Comparison of ENCODE assay signal across 26 mouse cellular contexts in genomic region chr16:49521685-49522084, GRCm38 (mm10).
A peak's percentile ranks its signal among the peaks of the same experiment; 100 is the strongest.
DNase-seq lines count a peak whose midpoint lies in the region; ATAC-seq lines count a peak whose summit lies in the region.
"Had no signal": no experiment of that assay in that cellular context is flagged by ENCODE, and none has a peak within 500 bp of the region (broad histone marks: within the 10 kb centered on the region; RNA-seq: fewer than 3 reads in every experiment).

No protein-coding gene starts in this region.

- no peaks in the 10 kb centered on the region; the same call in 1 of the 2 replicates for H3K27me3 ChIP-seq in heart, embryonic 14.5 days (ENCODE audit: control insufficient read depth, insufficient read depth, low read length)
- H3K27me3 ChIP-seq: hindbrain, embryonic 13.5 days; liver, embryonic 13.5 days; neural tube, embryonic 13.5 days; stomach, embryonic 15.5 days had no signal

- no peaks in the 10 kb centered on the region for H3K36me3 ChIP-seq in heart, embryonic 14.5 days (ENCODE audit: control insufficient read depth, insufficient read depth, low read length)
- H3K36me3 ChIP-seq: hindbrain, embryonic 13.5 days; liver, embryonic 13.5 days; neural tube, embryonic 13.5 days; stomach, embryonic 15.5 days had no signal

- H3K9me3 ChIP-seq in heart, embryonic 14.5 days (ENCODE audit: control insufficient read depth, low read length) = no peaks in the 10 kb centered on the region
- H3K9me3 ChIP-seq: hindbrain, embryonic 13.5 days; liver, embryonic 13.5 days; megakaryocyte, embryonic 14.5 days; neural tube, embryonic 13.5 days; stomach, embryonic 15.5 days had no signal

- peak; percentile 84 for ATAC-seq in frontal cortex, adult (ENCODE audit: low TSS enrichment)
- peak; percentile 43; the same call in 1 of the 2 replicates for ATAC-seq in heart, embryonic 14.5 days (ENCODE audit: insufficient number of reproducible peaks, insufficient read depth, low FRiP score, low read depth)
- no peak for ATAC-seq in monocyte, adult 5-6 weeks (replicated peaks; ENCODE audit: insufficient number of reproducible peaks, low FRiP score, low TSS enrichment, poor library complexity, severe bottlenecking)
- ATAC-seq: forebrain, embryonic 14.5 days had no signal

- H3K4me2 ChIP-seq in heart, embryonic 14.5 days (ENCODE audit: low read length) = peak overlapping the region; percentile 34
- H3K4me2 ChIP-seq: hindbrain, embryonic 13.5 days; liver, embryonic 13.5 days; neural tube, embryonic 13.5 days; stomach, embryonic 15.5 days had no signal

- H3K4me1 ChIP-seq in heart, embryonic 14.5 days (ENCODE audit: control insufficient read depth in 2 of 2, insufficient read depth in 2 of 2, low read length in 2 of 2) = peaks cover 8 to 13% of the 10 kb centered on the region in 2 experiments
- H3K4me1 ChIP-seq: hindbrain, embryonic 13.5 days; liver, embryonic 13.5 days; stomach, embryonic 15.5 days had no signal

- no peak overlapping the region for H3K9ac ChIP-seq in heart, embryonic 14.5 days (ENCODE audit: low read length)
- H3K9ac ChIP-seq: hindbrain, embryonic 13.5 days; liver, embryonic 13.5 days; neural tube, embryonic 13.5 days; stomach, embryonic 15.5 days had no signal

- peak overlapping the region; percentile 87 for H3K27ac ChIP-seq in heart, embryonic 14.5 days (replicated peaks in 1 of 2; ENCODE audit: control insufficient read depth in 1 of 2, insufficient read depth in 1 of 2, low read depth in 2 of 2, low read length in 2 of 2)
- H3K27ac ChIP-seq: hindbrain, embryonic 13.5 days; liver, embryonic 13.5 days; neural tube, embryonic 13.5 days; stomach, embryonic 15.5 days had no signal

- no peak overlapping the region for H3K4me3 ChIP-seq in heart, embryonic 14.5 days (ENCODE audit: control insufficient read depth in 1 of 2, insufficient read depth in 1 of 2, low read depth in 1 of 2, low read length in 2 of 2)
- H3K4me3 ChIP-seq: hindbrain, embryonic 13.5 days; liver, embryonic 13.5 days; megakaryocyte, embryonic 14.5 days; myocyte; neural tube, embryonic 13.5 days; stomach, embryonic 15.5 days had no signal

- 3% methylated on average over 2 of the region's 2 CpGs for WGBS in heart, embryonic 14.5 days

- DNase-seq in frontal cortex, postnatal 25 days (ENCODE audit: low spot score in 2 of 2) = no peak
- DNase-seq in heart, adult 11 months = no peak
- peak; percentile 29 for DNase-seq in right cerebral cortex, adult 18-20 months
- DNase-seq in right cerebral cortex, postnatal 25 days = no peak
- DNase-seq: adrenal gland, postnatal 14 days; cerebellum, adult 8-10 months; cerebellum, postnatal 36 days; gastrocnemius, postnatal 25 days; kidney, adult 11 months; kidney, postnatal 4 days; liver, embryonic 13.5 days; lung, postnatal 14 days; midbrain, embryonic 14.5 days; retina, postnatal 1 day; right cerebral cortex, postnatal 4 days; thymus, adult 18-20 months; thymus, postnatal 4 days had no signal
